ENCODE assay signal across 9 mouse cellular contexts in the genomic region with DNA sequence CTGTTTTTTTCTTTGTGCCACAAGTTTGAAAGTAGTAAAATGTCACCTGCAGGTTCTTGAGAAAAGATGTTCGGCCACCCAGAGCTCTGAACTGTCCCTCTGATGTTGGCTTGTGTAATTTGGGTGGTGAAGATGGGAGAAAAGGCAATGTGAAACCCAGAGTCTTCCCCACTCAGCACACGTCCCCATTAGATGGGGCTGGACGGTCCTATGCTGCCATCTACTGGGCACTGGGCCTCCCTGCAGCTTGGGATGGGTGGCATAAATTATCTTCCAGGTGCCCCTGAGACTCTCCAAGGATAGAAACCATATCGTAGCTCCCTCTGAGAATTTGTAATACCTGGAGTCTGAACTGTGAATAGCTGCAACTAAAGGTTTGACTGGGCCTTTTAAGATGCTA. TPM values are rescaled to one million over a fixed set of nuclear protein-coding genes. Genes with fewer than 3 reads are reported as not detected.
A peak's percentile ranks its signal among the peaks of the same experiment; 100 is the strongest.
DNase-seq lines count a peak whose midpoint lies in the region; ATAC-seq lines count a peak whose summit lies in the region.
"Had no signal": no experiment of that assay in that cellular context is flagged by ENCODE, and none has a peak within 500 bp of the region (broad histone marks: within the 10 kb centered on the region; RNA-seq: fewer than 3 reads in every experiment).

No protein-coding gene starts in this region.

- DNase-seq in NIH3T3 (ENCODE audit: low read depth) = peak; percentile 76
- DNase-seq in c-Kit-negative CD71-positive TER-119-positive erythroid progenitor cells, embryonic 14.5 days (ENCODE audit: low read depth, low spot score) = peak; percentile 11
- DNase-seq in layer of hippocampus, postnatal 10 days (ENCODE audit: low spot score in 2 of 2) = peak; percentile 88 to 90
- DNase-seq in right cerebral cortex, postnatal 14 days = peak; percentile 78
- peak; percentile 56 to 78 for DNase-seq in urinary bladder, postnatal 4 days (ENCODE audit: low spot score in 2 of 2)

- H3K9me3 ChIP-seq in forebrain, embryonic 12.5 days = no peaks in the 10 kb centered on the region
- H3K9me3 ChIP-seq: limb, embryonic 15.5 days had no signal

- H3K36me3 ChIP-seq in forebrain, embryonic 12.5 days (replicated peaks) = no peaks in the 10 kb centered on the region
- H3K36me3 ChIP-seq: limb, embryonic 15.5 days had no signal

- WGBS in forebrain, embryonic 12.5 days = 6% methylated on average over 4 of the region's 4 CpGs

- H3K27me3 ChIP-seq in forebrain, embryonic 12.5 days = peaks cover 16% of the 10 kb centered on the region
- H3K27me3 ChIP-seq: limb, embryonic 15.5 days had no signal

- H3K4me1 ChIP-seq in forebrain, embryonic 12.5 days = no peaks in the 10 kb centered on the region
- H3K4me1 ChIP-seq: limb, embryonic 15.5 days had no signal

- H3K27ac ChIP-seq in forebrain, embryonic 12.5 days = no peak overlapping the region
- H3K27ac ChIP-seq: limb, embryonic 15.5 days had no signal

- ATAC-seq in forebrain, embryonic 12.5 days (ENCODE audit: low FRiP score) = 0 out of 2 replicates have a peak, but pooled peaks have one; percentile 36
- ATAC-seq in hematopoietic stem cell, adult 5-6 weeks (replicated peaks in 1 of 2; ENCODE audit: insufficient read depth in 1 of 2, low FRiP score in 2 of 2, low TSS enrichment in 1 of 2, low read depth in 1 of 2, poor library complexity in 2 of 2, severe bottlenecking in 2 of 2) = peak; percentile 71 to 90
- ATAC-seq in megakaryocyte, adult 5-6 weeks (ENCODE audit: poor library complexity, severe bottlenecking) = peak; percentile 83

- H3K4me2 ChIP-seq in forebrain, embryonic 12.5 days = no peak overlapping the region
- H3K4me2 ChIP-seq: limb, embryonic 15.5 days had no signal

- H3K4me3 ChIP-seq in forebrain, embryonic 12.5 days (replicated peaks) = no peak overlapping the region
- H3K4me3 ChIP-seq: limb, embryonic 15.5 days had no signal

- no peak overlapping the region for H3K9ac ChIP-seq in forebrain, embryonic 12.5 days
- H3K9ac ChIP-seq: limb, embryonic 15.5 days had no signal

RNA-seq across cellular contexts. Expression of a gene that starts 11.8 kb away (rescaled TPM):
- polyA plus RNA-seq in forebrain, embryonic 12.5 days (2016; fragmentation: Nextera tagmentation; extraction: Ambion mirVana) = 0.23 and 0.24 TPM in 2 replicates
- total RNA-seq in hematopoietic stem cell, adult 5-6 weeks (2017) = not detected in 2 replicates
- total RNA-seq in layer of hippocampus, postnatal 10 days (2021) = 1 to 10 TPM in 1 of 2 experiments, under 1 TPM in 1; 0.65 to 2.1 TPM
- total RNA-seq in megakaryocyte, adult 5-6 weeks (2015) = not detected in 2 replicates
- not detected in 2 replicates for total RNA-seq in megakaryocyte, adult 5-6 weeks (2017)

RNA-seq across cellular contexts. Expression of a gene that starts 22.3 kb away (rescaled TPM):
- not detected in 2 replicates for polyA plus RNA-seq in forebrain, embryonic 12.5 days (2016; fragmentation: Nextera tagmentation; extraction: Ambion mirVana)
- total RNA-seq in hematopoietic stem cell, adult 5-6 weeks (2017) = not detected in 2 replicates
- not detected for total RNA-seq in layer of hippocampus, postnatal 10 days (2021)
- total RNA-seq in megakaryocyte, adult 5-6 weeks (2015) = not detected in 2 replicates
- not detected in 2 replicates for total RNA-seq in megakaryocyte, adult 5-6 weeks (2017)
- polyA plus RNA-seq: limb, embryonic 15.5 days had no signal

RNA-seq across cellular contexts. Expression of a gene that starts 26.3 kb away (rescaled TPM):
- not detected in 2 replicates for polyA plus RNA-seq in forebrain, embryonic 12.5 days (2016; fragmentation: Nextera tagmentation; extraction: Ambion mirVana)
- not detected in 2 replicates for total RNA-seq in hematopoietic stem cell, adult 5-6 weeks (2017)
- total RNA-seq in layer of hippocampus, postnatal 10 days (2021) = not detected
- not detected in 2 replicates for total RNA-seq in megakaryocyte, adult 5-6 weeks (2015)
- not detected in 2 replicates for total RNA-seq in megakaryocyte, adult 5-6 weeks (2017)
- polyA plus RNA-seq: limb, embryonic 15.5 days had no signal

Comparison
In these comparisons a context has a peak if more than half of its experiments do, and no peak if none do; other contexts are left out.
1. DNase-seq: peak in every context shown above with its lines; median percentile 89 in layer of hippocampus, postnatal 10 days; 78 in right cerebral cortex, postnatal 14 days; 76 in NIH3T3; 67 in urinary bladder, postnatal 4 days; 11 in c-Kit-negative CD71-positive TER-119-positive erythroid progenitor cells, embryonic 14.5 days.